Mouse (Mus musculus) T-helper 2 cell (primary cell): ENCODE data around the gene Adal.

Experiments
- in situ Hi-C: fragments of 300-600 bp; cut with MboI, MseI; formaldehyde crosslinking; loops from one replicate; pipeline ENCODE4 v1.15.1; 2025; ENCODE audit warnings: high pct_unique_total_duplicates

Gene Adal

GRCm38 (mm10) chr2:121178828-121179479 is 38.7 kb downstream of the Adal start:
- in situ Hi-C loops, result no loop called here

GRCm38 (mm10) chr2:121183431-121183830 is 43.2 kb downstream of the Adal start:
- in situ Hi-C loops, result loop anchor here (10.0 kb wide), 1 partner anchor 309 kb away; no protein-coding TSS in a partner anchor

- in situ Hi-C loops, result loop anchor here (10.0 kb wide), 1 partner anchor 309 kb away; no protein-coding TSS in a partner anchor
Observed at GRCm38 (mm10) chr2:121184142-121184541, 43.9 kb downstream of the Adal start.

- in situ Hi-C loops, result loop anchor here (10.0 kb wide), 1 partner anchor 314 kb away; no protein-coding TSS in a partner anchor
Observed at GRCm38 (mm10) chr2:121188530-121188929, 48.3 kb downstream of the Adal start.

- in situ Hi-C loops, result no loop called here
Observed at GRCm38 (mm10) chr2:121195466-121195865, 55.2 kb downstream of the Adal start.

- in situ Hi-C loops, result no loop called here
Observed at GRCm38 (mm10) chr2:121204276-121204675, 64.0 kb downstream of the Adal start.
